Mouse (Mus musculus) layer of hippocampus, adult 18-20 months (tissue): ENCODE results near the gene Hpcal1. TPM values are rescaled to one million over a fixed set of nuclear protein-coding genes. Genes with fewer than 3 reads are reported as not detected.
"Not testable (repeated sequence)": the region's sequence is repeated elsewhere in the genome, so short reads cannot be mapped to it uniquely, and the experiment has no call there.

Experiments used
- DNase-seq, 2 experiments: peaks; one replicate each; pipeline ENCODE4 v3.0.0; 2022; ENCODE audit warnings: low spot score in 2 of 2
- total RNA-seq, 2 experiments: library from RNA; stranded (reverse); gene quantifications; 2 replicates each; pipeline ENCODE4 v1.2.3; 2021

Gene Hpcal1
- total RNA-seq, 2 experiments from 2014 or later = 68.1 to 78.0 TPM

DNA sequence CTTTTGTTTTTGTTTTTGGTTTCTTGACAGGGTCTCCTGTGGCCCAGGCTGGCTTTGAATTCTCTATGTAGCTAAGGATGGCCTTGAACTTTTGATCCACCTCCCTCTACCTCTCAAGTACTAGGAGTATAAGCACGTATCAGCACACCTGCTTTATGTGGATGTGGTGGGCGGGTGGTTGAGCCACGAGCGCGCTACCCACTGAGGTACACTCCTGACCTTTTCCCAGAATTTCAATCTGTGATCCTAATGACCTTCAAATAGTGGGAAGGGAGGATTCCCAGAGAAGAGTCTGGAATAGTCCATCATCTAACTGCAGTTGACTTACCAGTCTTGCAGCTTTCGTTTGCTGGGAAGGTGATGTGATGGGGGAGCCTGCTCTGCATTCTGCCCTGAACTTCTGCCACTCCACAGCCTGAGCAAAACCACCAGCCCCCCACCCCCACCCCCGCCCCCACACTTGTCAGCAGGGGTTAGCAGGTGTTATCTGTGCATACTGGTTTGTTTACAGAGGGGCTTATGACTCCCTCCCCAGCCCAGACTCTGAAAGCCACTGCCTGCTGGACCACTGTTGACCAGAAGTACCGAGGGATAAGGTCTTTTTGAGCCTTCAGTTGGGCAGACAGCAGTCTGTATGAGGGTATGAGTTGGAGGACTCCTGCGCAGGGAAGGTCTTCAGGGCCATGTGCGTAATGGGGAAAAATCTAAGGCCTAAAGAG, 46.4 kb downstream of the Hpcal1 start:
- no peak for DNase-seq

DNA sequence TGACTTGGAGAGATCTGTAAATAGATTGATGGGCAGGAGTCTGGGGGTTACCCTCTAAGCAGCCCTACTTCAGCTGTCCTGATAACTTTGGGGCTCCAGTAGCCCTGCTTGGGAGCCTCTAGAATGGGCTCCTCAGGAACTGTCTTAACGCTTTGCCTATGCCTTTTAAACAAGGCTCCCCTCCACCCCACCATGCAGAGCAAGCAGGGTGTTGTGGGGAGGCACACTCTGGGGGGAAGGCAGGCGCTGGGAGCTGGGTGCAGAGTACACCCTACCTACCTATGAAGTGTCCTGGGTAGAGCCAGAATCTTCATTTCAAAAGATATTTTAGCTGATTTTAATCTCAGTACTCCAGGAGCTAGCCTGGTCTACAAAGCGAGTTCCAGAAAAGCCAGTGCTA, 47.2 kb downstream of the Hpcal1 start:
- DNase-seq = no peak

- DNase-seq = no peak
Measured at GRCm38 (mm10) chr12:17738473-17738872, 47.8 kb downstream of the Hpcal1 start.

DNA sequence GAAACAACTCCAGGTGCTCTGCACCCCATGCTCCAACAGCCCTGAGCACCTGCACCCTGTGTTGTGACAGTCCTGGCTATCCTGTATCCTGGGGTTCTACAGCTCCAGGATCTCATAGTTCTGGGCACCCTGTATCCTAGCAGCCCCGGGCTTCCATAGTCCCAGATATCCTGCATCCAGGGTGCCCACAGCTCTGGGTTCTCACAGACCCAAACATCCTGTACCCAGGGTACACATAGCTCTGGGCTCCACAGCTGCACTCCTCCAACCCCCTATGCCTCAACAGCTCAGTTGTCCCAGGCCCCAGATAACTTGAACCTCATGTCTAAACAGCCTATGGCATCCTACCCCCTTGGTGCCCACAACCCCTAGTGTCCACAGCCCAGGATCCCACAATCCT, 49.6 kb downstream of the Hpcal1 start:
- DNase-seq = no peak

DNA sequence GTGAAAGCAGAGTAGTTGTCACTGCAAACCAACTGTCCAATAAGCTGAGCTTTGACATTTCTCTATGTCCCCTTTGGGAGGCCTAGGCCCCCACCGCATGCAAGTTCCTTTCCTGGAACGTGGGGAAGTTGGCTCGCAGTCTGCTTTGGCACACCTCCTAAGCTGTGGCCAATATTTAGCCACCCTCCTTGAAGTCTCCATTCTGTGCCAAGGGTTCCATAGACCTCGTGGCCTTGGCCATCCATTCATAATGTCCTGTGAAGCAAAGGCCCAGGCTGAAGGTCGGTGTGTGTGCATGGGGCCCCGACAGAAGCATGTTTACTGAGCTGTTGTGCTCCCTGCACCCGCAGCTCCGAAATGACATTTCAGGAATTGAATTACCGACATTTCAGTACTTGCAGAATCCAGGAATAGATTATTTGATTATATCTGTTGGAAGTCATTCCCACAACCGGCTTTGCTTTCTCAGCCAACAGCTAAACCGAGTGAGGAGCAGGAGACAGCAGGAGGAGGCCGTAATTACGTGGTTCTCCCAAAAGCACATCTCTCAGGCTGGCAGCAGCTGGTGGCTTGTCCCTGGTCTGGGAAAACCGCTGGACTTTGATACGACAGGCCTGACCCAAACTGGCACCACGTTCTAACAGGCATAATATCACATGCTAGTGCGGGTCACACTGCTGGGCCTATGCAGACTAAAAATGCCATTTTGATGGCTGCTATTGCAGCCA, 51.1 kb downstream of the Hpcal1 start:
- DNase-seq = peak; percentile 34 to 44

DNA sequence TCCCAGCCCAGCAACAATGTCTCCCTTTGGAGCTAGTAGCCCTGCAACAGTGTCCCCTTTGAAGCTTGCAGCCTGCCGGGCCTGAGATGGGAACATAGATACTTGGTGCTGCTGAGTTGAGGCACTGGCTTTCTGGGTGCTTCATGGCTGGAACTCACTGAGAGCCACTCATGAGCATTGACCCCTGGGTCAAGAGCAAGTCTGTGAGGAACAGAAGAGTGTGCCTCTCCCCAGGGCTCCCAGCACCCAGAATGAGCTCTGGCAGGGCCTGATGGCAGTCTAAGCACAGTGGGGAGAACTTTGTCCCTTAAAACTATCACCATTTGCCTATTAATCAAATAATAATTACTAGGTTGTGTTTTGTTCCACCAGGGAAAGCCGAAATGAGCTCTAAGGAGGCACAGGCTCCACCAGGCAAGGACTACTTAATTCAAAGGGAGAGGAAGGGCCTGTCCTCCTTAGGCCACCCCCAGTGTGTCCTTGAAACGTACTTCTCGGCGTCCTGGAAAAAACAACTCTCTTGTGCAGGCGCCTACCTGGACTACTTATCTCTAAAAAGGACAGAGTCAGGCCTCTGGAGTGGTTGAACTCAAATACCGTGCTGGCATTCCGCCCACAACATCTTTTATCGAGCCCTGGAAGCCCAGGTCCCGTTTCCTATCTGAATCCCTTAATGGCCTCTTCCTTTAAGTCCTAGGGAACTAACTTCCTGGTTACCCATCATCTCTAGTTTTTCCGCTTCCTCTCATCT, 52.1 kb downstream of the Hpcal1 start:
- no peak for DNase-seq

DNA sequence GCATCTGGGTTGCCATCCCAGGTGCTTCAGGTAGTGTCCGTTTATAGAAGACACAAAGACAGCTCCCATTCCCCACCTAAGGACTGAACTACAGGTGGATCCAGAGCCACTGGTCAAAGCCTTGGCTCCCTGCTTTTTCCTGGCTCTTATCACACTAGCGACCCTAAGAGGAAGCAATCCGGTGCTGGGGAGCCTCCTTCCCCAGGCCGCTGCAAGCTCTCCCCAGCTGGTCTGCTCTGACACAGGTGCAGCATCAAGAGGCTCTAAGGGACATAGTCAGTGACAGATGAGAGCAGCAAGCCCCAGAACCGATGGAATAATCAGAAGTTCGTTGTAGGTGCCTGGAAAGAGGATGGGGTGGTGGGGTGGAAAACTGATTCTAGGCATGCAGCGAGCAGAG, 54.8 kb downstream of the Hpcal1 start:
- DNase-seq = no peak

DNA sequence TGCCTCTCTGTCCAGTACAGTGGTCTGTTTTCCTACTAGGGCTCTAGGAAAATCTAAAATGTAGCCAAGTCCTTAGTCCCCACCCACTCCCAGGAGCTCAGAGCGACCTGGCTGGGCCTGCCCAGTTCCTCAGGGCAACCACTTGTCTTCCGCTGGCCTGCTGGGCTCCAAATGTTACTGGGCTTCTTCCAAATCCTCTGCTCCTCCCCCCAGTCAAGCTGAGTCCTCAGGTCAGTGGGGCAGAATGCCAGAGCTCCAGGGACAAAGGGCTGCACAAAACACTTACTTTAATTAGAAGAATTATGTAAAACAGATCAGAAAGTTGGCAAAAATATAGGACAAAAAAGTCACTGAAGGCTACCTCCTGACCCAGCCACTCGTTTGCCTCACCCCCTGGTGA, 56.1 kb downstream of the Hpcal1 start:
- peak in 1 of 2 experiments; percentile 46 for DNase-seq

GRCm38 (mm10) chr12:17747191-17748154, 56.8 kb downstream of the Hpcal1 start:
- no peak for DNase-seq

DNA sequence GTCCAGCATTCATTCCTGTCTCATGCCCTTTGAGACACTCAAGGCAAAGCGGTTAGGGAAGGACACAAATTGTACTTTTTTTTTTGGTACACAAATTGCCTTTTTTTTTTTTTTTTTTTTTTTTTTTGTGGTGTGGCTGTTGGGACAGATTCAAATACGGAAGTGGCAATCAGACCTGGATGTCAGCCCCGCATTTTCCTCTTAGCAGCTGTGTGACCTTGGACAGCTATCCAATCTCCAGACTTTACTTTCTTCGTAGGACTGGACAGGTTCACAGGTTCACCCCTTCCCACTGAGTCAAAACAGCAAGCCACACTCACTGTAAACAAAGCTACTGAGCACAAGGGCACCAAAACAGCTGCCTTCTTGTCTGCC, 57.5 kb downstream of the Hpcal1 start:
- DNase-seq = no peak

- no peak for DNase-seq
Measured at GRCm38 (mm10) chr12:17749784-17750183, 59.1 kb downstream of the Hpcal1 start.

DNA sequence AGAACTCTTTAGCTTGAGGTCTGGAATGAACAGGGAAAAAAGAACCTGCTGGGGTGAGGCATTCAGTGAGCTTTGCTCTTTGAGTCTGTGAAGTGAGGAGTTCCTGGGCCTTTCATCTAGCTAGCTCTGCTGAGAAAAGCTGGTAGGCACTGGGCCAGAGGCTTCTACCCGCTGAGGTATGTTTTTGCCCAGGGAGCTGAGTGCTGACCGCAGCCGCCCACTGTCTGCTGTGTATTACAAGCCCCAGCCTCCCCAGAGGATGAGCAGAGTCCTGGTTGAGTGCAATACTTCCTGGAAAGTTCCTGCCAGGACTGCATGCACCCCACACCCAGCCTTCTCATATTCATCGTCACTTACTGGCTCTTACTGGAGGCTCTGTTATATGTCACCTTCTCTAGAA, 59.8 kb downstream of the Hpcal1 start:
- DNase-seq = no peak

DNA sequence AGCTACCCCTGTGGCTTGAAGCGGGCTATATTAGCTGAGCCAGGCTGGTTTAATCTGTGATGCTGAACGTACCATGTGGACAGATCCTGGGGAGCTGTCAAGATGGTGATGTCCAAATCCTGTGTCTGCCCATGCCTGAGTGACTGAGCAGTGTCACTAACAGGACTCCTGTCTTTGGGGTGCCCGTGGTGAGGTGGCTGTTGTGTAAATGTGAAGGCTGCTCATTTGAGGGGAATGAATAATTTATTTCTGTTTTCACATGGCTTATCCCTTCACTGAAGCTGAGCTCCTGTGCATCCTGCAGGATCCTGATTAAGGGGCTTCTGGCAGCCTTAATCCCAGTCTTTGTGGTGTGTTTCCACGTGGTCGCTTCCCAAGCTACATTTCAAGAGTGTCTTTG, 62.2 kb downstream of the Hpcal1 start:
- no peak for DNase-seq

- DNase-seq = no peak
Measured at GRCm38 (mm10) chr12:17754771-17755170, 64.1 kb downstream of the Hpcal1 start.

DNA sequence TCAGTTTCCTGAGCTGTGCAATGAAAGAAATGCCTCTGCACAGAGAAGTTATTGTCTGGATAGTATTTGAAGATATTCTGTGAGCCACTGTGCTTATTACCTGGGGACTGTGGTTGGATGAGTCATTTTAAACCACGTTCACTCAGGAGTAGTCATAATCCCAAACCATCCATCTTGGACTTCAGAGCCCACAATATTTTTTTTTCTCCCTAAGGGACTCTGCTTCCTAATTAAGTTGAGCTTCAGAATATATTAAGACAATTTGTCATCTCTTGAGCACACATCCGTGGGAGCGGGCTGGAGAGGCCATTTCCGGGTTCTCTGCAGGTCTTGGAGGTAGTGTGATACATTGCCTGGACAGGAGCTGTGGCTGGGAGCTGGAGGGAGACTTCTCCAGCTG, 66.2 kb downstream of the Hpcal1 start:
- no peak for DNase-seq

DNA sequence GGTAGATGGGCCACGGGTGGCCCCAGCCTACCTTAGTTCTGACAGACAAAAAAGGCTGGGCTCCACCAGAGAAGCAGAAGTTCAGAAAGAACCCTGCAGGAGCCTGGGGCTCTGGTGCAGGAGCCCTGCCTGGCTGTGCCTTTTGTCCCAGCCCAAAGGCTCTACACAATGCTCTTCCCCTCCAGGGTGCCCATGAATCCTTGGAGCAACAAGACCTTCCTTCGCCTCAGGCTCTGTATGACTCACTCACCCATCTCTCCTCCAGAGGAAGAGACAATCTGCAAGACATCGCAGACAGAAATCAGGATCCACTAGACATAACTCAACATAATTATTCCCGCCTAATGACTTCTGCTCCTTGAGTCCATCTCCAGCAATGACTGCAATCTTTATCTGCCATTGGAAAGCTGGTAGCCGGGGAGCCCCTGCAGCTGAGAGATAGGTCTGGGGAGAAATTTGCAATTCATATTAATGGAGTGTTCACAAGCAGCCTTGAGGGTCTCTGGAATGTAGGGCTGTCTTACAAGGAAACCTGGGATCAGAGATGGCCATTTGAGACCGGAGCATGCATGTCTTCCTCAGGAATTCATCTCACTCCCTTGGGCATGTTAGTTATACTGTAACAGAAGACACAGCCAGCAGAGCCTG, 71.8 kb downstream of the Hpcal1 start:
- no peak for DNase-seq

DNA sequence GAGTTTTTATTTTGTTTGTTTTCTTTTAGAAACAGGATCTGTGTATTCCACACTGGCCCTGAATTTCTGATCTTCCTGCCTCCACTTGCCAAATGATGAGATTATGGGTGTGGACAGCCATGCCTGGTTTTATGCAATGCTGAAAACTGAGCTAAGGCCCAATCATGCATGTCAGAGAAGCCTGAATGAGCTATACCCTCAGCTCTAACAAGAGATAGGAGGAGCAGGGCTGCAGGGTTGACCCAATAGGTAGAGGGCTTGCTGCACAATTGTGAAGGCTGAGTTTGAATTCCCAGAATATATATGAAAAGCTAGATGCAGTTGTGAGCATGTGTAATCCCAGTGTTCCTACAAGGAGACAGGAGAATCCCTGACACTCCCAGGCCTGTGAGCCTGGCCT, 72.4 kb downstream of the Hpcal1 start:
- DNase-seq = no peak

- DNase-seq = no peak
Measured at GRCm38 (mm10) chr12:17764005-17764404, 73.3 kb downstream of the Hpcal1 start.

GRCm38 (mm10) chr12:17767567-17767966, 76.9 kb downstream of the Hpcal1 start:
- DNase-seq = not testable (repeated sequence)

GRCm38 (mm10) chr12:17769476-17770172, 79.0 kb downstream of the Hpcal1 start:
- no peak for DNase-seq
